Mouse (Mus musculus) testis, adult 2 months (tissue): ENCODE results near the gene Rps3a1.

Experiments used
- CTCF ChIP-seq: fragments of 200-500 bp; IDR thresholded peaks from 2 replicates; pipeline ENCODE4 v1.5.1; 2012; ENCODE audit warnings: low read depth, mild to moderate bottlenecking, inconsistent platforms, low read length, moderate library complexity; ENCODE audit not compliant: control insufficient read depth, insufficient read depth, insufficient replicate concordance
- POLR2A ChIP-seq: fragments of 200-500 bp; IDR thresholded peaks from 2 replicates; pipeline ENCODE4 v1.6.1; 2012; ENCODE audit warnings: low read depth, mild to moderate bottlenecking, inconsistent platforms, low read length, moderate library complexity; ENCODE audit not compliant: control insufficient read depth

DNA sequence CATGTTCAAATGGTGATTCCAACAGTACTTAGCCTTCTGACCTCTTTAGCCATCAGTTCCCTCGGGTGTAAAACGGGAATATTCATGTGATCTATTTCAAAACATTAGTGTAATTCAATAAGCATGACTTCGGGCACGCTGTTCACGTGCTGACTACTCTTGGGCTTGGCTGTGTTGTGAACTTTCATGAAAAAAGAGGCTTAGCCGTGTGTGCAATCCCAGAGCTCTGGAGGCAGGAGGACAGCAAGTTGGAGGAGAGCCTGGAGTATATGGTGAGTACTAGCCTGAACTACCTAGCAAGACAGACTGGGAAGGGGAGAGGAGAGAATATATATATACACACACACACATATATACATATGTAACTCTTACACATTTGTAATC, 424 bp upstream of the Rps3a1 start:
- no peak for TF ChIP-seq CTCF
- no peak for TF ChIP-seq POLR2A
